Mouse (Mus musculus): ENCODE data around the gene Dot1l.

- TF ChIP-seq CTCF (IDR thresholded peaks at IDR 0.05; ENCODE audit: extremely low read depth, insufficient read depth, insufficient read length, insufficient replicate concordance): no peak
- no peak for TF ChIP-seq POLR2A (IDR thresholded peaks at IDR 0.05; ENCODE audit: low read depth, low read length)
Observed at GRCm38 (mm10) chr10:80832818-80833217, 77.8 kb downstream of the Dot1l start.

All from spleen, adult 2 months (tissue).